Mouse (Mus musculus) CH12F3 (cell line): Measurements from ENCODE around the gene Ywhaq.

Experiments
- in situ Hi-C: fragments of 300-500 bp; cut with MboI; formaldehyde crosslinking; loops from 2 replicates; pipeline ENCODE4 v1.14.3; 2020; ENCODE audit warnings: low sequenced_read_pairs

Gene Ywhaq

DNA sequence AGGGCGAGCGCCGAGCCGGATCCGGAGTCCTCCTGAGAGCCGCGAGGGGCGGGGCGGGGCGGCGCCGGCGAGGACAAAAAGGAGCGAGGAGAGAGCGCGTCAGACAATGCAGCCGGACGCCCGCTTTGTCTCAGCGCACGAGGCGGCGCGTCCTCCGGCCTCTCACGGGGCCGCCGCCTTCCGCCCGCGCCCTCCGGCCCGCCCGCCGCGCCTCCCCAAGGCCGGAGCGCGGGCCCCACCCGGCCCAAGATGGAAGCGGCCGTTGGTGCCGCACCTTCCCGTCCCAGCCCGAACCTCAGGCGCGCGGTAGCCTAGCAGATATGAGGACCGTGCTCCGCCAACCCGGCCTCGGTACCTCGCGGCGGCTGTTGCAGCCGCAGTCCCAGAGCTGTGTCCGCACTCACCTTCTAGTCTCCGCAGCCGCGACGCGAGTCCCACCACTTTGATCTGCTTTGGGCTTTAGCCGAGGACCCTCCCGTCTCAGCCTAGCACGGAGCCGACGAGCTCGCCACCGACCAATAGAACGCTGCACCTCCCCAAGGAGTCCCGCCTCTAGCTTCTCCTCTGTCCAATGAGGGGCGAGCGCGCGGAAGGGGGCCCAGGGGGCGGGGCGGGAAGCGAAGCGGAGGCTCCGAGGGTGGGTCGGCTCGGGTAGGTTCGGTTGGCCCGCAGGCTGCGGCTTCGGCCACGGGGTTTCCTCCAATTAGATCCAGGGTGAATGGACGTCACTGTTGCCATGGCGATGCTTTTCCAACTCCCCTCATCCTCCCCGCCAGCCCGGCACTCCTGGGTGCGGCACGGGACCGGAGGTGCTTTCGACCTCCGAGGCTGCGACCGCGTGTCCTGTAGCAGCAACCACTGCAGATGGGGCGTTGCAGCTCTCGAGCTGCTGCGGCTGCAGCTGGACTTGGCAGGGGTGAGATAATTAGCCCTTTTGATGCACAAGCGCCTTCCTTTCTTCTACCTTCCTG lies at the start of gene Ywhaq:
Gene Ywhaq (minus strand): TSS at position 538 of the 971 bp plus-strand sequence.
- in situ Hi-C loops, result no loop called here

DNA sequence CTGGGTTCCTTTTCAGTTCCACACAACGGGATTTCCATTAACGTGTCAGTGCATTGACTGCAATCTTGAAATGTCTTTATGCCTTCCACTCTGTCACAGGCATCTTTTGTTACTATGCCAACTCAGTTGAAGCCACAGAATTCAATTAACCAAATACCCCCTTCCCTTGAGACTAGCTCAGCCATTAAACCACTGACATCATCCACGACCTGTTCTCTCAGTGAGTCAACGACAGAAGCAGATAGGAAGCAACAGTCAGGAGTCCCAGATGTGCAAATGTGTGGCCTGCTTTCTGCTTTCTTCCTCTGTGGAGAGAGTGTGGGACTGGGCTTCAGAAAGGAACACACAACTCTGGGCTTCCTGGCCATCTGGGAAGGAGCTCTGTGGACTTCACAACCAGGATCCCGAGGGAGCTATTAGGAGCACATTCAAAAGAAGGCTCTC lies 46.0 kb upstream of the Ywhaq start:
- in situ Hi-C loops, result no loop called here

DNA sequence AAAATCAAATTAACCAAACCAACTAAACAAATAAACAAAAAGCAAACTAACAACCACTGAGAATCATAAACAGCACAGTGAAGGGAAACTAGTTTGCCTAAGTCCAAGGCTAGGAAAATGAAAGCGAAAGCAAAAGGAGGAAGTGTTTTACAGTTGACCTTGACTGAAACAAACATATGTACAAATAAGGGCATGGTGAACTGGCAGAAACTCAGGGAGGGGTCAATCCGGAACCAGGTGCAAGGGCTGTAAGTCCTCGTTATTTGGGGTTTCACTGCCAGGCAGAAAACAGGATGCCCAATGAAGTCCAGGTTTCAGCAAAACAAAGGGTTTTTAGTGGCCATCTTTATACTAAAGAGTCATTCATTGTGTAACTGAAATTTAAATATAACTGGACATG lies 45.2 kb upstream of the Ywhaq start:
- in situ Hi-C loops, result no loop called here

DNA sequence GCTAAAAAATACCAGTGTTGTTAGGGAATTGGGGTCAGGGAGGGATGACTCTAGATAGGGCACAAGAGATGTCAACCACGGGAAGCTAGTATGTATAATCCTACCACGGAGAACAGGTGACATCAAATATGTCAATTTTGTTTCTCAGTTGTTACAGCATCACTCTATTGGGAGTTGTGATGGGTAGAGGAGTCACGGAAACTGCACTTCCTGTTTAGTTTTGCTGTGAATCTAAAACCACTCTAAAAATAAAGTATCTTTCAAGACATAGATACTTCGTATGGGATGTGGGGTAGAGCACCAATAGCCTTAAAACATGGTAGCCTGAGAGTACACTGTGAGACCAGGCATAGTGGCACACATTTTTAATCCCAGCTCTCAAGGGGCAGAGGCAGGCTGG lies 42.2 kb upstream of the Ywhaq start:
- in situ Hi-C loops, result no loop called here

DNA sequence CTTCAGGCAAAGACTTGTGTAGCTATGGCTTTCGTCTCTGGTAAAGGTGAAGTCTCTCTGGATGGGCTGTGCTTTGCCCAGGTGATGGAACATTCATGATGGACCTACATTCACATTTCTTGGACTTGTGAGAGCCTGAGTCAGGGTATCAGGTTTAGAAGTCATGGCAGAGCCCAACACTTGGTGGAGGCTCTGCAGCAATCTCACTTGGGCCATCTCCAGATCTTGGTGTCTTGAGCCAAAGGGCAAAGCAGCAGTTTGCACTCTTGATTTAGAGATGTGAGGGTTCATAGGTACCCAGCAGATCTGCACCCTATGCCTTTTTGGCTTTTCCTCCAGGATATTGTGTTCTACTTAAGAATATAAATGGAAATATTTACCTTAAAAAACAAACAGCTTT lies 38.6 kb upstream of the Ywhaq start:
- in situ Hi-C loops, result no loop called here

DNA sequence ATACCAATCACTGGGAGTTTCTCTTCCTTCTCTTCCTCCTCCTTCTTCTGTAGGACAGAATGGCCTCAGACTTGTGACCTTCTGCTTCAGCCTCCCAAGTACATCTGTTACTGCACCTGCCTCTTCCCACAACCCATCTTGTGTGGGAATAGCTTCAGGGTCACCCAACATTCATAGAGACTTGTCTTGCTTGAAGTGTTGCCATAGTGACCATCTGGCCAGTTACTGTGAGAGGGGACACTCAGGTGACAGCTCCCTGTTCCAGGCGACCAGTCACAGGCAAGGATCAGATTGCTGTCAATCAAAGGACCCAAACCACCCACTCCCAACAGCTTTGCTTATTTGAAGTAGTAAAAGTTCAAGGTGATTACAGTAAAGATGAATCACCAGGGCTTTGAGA lies 34.3 kb upstream of the Ywhaq start:
- in situ Hi-C loops, result no loop called here

DNA sequence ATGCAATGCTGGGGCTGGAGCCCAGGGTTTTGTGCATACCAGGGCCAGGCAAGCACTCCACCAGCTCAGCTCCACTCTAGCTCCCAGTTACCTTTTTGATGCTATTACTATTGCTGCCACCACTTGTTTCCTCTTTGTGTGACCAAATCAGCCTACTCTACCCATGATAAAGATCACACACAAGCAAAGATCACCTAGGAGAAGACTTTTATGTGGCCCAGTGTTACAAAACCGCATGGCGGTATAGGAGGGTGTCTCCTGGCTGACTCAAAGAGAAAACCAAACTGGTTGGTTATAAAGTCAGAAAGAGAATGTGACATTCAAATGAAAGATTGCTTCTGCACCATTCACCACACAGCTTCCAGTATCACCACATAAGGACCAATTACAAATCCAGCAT lies 33.9 kb upstream of the Ywhaq start:
- in situ Hi-C loops, result no loop called here

DNA sequence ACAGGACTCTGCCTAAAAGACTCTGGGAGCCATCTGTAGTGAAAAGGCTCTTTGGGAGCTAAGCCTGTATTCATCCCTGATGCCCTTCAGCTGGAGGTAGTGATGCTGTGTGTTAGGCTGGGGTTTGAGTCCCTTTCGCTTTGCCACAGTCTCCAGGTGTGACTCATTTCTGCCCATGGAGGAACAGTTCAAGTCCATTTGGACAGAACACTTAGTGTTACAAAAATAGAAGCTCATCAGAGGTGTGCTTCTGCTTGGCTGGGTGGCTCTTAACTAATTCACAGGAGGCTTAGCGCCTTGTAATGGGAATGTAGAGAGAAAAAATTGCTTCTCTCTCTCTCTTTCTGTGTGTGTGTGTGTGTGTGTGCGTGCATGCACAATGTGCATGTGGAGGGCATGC lies 26.3 kb upstream of the Ywhaq start:
- in situ Hi-C loops, result no loop called here

DNA sequence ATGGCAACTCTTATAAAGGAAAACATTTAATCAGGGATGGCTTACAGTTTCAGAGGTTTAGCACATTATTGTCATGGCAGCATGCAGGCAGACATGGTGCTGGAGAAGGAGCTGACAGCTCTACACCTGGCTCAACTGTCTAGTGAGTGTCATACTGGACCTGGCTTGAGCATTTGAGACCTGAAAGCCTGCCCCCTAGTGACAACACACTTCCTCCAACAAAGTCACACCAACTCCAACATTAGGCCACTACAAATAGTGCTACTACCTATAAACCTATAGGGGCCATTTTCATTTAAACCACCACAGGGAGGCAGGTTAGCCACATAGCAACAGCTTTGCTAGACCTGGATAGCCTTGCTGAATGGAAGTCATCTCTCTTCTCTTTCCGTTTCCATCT lies 24.4 kb upstream of the Ywhaq start:
- in situ Hi-C loops, result no loop called here

DNA sequence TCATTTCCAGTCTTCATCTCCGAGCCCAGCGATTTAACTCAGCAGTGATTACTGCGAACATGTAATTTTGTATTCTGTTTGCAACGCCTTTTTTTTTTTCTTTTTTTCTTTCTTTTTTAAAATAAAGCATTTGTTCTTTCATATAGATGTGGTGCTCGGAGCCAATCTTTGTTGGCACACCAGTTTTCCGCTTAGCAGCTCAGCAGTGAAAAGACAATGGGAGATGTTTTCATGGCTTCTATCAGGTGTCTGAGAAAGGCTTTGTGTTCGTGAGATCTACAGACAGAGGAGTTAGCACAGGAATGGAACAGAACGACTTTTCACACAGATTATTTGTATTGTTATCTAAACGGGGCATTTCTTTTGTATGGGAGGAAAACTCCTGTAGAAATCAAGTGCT lies 22.0 kb upstream of the Ywhaq start:
- in situ Hi-C loops, result no loop called here

DNA sequence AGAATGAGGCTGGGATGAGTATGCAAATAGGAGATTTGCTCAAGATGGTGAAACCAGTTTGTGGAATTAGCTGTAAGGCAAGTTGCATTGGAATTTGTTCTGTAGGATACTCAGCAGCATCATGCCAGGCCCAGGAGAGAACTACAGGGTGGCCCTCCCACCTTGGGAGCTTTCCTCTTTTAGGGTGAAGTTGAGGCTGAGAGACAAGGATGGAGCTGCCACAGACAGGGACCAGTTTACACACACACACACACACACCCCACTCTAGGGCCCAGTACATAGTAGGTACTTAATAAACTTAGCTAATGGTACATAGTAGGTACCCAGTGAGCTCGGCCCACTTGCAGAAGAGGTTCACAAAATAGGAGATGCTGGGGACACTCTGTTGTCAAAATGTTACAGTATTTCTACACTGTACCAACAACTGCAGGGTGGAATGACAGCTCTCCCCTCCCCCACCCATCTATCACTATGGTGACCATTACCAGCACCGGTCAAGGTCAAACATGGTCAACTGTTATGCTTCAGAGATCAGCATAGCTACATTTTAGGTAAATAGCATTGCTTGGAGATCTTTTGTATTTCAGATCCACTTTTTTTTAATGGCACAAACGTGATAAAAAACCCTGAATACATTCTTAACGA lies 21.4 kb upstream of the Ywhaq start:
- in situ Hi-C loops, result no loop called here

DNA sequence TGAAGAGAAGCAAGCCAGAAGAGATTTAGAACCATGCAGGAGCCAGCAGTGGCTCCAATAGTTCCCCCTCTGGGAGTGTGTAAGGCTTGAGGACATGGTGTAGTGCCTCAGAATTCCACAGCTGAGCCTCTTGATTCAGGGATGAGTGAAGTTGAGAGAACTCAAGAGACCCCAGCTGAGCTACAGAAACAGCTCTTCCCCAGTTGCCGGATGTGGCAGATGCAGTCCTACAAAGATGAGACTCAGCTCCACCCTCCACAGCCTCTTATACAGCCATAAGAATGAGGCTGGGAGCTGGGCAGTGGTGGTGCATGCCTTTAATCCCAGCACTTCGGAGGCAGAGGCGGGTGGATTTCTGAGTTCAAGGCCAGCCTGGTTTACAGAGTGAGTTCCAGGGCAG lies 20.9 kb upstream of the Ywhaq start:
- in situ Hi-C loops, result no loop called here

DNA sequence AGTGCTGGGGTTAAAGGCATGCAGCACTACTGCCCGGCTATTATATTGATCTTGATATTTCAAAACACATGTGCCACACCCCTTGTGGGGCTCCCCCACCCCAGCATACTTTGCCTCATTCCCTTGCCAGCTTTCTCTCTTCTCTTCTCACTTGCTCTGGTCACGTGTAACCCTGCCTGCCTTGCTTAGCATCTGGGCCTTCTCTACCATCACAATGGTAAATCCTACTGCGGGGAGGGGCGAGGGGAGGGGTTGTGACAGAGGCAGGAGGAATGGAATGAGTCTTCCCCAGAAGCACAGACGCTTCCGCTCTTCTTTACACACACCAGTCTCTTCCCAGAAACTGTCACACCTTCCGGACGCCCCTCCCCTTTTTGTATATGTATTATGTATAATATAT lies 14.5 kb upstream of the Ywhaq start:
- in situ Hi-C loops, result no loop called here

DNA sequence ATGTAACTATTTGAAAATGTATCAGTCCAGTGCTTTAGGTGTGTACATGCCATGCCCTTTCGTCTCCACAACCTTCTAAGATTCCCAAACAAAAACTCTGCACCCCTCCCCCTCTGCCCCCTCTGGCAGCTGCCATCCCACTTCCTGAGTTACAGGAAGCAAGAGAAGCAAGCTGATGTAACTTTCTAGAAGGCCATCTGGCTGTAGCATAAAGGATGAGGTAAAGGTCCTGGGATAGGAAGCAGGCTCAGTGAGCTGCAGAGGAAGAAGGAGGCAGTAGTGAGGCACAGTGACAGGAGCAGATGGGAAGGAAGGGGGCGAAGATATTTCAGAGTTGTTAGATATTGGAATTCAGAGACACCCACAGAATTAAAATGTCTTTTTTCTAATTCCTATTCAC lies 13.6 kb upstream of the Ywhaq start:
- in situ Hi-C loops, result no loop called here

DNA sequence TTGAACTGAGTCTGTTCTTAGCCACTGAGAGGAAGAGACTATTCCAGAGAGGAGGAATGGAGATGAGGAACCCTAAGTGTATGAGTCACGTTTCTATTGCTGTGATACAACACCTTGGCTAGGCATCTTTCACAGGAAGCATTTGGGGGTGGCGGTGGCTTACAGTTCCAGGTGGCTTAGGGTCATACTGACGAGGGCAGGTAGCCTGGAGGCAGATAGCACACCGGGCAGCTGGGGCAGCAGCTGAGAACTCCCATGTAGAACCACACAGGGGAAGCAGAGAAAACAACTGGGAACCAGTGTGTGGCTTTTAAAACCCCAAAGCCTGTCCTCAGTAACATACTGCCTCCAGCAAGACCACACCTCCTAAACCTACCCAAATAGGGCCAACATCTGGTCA lies 12.7 kb upstream of the Ywhaq start:
- in situ Hi-C loops, result no loop called here

DNA sequence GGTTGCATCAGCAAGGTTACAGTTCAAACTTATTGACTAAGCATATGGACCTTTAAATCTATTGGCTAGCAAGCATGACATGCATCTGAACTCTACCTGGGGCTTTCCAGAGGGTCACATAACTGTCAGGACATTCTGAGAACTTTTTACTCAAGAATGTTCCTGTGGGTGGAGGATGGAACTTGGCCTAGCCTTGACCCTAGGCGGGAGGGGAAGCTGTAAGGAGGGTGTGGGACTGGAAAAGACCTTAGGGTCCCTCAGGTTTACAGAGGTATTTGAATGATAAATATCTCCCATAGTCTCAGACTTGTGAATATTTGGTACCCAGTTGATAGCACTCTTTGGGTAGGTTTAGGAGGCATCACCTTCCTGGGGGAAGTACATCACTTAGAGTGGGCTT lies 11.6 kb upstream of the Ywhaq start:
- in situ Hi-C loops, result no loop called here

DNA sequence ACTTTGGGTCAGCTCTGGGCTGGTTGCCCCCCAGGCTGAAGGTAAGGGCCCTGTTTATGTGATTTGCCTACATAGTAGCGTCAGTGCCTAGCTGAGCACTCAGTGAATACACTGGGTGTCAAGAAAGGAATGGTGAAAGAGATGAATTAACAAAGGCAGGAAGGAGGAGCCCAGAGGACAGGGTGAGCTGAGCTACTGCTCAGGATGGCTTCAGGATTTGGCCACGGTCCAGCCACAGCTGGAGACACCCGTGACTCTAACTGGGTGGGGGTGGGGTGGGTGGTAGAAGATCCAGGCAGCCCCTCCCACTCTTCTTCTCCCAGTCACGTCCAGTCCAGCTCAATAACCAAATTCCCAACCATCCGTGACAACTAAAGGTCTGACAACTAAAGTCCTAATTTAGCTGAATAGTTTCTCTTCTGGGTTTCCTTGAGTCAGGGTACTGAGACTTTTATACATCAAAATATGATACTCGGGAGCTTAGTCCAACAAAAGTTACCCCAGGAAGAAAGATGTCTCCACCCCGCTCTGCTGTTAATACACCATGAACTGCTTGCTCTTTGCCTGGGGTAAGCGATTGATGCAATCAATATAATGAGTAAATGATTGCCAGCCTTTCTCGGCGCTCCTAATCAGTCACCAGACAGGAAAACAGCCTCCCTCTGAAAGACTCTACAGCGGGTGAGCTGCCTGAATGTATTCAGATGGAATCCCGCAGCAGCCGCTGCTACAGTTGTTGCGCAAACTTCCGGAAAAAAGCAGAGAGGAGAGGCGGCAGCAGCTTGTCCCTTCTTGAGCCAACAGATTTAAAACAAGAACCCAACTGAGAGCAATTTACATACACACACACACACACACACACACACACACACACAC lies 8.9 kb upstream of the Ywhaq start:
- in situ Hi-C loops, result no loop called here

DNA sequence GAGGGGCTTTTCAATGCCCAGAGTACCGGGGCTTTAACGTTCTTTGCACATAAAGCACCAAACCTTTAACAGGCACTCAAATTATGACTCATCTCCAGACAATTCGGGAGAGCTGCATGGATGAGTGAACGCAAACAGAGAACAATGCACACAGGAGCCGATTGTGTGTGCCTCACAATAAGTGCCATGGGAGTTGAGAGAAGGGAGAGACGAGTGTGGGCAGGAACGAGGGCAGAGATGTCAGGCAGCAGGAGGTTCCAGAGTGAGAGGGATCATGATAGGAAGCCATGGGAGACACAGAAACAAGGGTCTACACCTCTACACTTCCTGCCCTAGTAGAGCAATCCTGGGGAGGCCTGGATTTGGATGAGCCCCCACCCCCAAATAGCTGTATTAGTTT lies 7.2 kb upstream of the Ywhaq start:
- in situ Hi-C loops, result no loop called here

DNA sequence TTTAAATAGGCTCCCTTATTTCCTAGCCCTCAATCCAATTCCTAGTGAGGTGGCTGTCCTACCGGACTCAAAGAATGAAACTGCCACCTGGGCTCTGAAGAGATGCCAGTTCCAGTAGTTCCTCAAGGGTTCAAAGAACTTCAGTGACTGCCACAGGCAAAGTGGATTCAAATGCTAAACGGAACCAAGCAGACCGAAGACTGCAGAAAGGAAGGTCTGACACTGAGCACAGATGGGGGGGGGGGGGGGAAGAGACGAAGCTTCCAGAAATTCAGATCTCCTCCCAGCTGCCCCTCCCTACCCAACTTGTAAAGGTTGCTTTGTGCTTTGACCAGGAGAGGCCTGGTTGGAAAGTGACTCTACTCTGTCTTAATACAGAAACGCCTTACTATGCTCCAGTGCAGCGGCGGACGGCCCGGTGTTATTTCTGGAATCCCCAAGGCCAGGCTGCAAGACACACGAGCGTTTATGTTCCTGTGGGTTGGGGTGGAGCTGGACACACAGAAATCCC lies 1.2 kb upstream of the Ywhaq start:
- in situ Hi-C loops, result no loop called here

DNA sequence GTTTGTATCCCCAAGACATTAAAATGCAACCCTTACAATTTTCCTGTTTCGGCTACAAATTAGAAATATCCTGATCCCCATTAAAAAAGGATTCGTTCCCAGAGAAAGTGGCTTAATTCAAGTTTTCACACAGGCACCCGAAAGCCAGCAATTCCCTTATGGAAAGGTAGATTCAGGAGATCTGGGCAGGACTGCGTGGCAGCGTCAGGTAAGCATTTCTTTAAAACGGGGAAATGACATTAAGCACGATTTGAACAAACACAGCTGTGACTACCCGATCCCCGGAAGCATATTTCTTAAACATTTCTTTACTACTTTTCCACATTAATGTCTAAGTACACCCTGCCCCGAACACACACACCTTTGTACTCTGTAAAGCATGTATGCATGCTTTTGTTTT lies 646 bp upstream of the Ywhaq start:
- in situ Hi-C loops, result no loop called here

DNA sequence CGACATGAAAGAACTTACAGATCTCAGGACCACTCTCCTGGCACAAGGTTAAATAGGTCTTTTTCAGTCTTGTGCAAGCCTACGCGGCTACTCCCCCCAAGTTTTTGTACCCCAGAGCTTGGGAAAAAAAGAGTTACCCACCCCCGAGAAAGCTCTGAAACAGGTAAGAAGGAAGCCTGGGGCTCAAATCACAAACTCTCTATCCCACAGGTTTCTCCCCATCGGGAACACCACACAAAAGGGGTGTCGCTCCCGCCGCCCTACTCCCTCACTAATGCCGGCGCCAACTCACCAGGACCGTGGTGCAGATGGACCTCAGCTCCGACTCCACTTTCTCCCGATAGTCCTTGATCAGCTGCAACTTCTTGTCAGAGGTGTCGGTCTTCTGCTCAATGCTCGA lies 931 bp downstream of the Ywhaq start:
- in situ Hi-C loops, result no loop called here
